15 mouse cellular contexts compared by ENCODE assay signal in genomic region chrX:48191261-48191660, GRCm38 (mm10).
"Had no signal": no experiment of that assay in that cellular context is flagged by ENCODE, and none has a peak within 500 bp of the region (broad histone marks: within the 10 kb centered on the region; RNA-seq: fewer than 3 reads in every experiment).

No protein-coding gene starts in this region.

- H3K4me1 ChIP-seq: limb, embryonic 15.5 days; lung, embryonic 15.5 days; midbrain, embryonic 13.5 days; midbrain, embryonic 15.5 days; neural tube, embryonic 12.5 days had no signal

- H3K4me2 ChIP-seq: limb, embryonic 15.5 days; lung, embryonic 15.5 days; midbrain, embryonic 11.5 days; midbrain, embryonic 13.5 days; midbrain, embryonic 15.5 days; neural tube, embryonic 12.5 days had no signal

- H3K27ac ChIP-seq: limb, embryonic 15.5 days; liver, embryonic 14.5 days; lung, embryonic 15.5 days; macrophage; midbrain, embryonic 13.5 days; midbrain, embryonic 15.5 days; neural tube, embryonic 12.5 days had no signal

- DNase-seq: lung, adult 2 months; lung, postnatal 10 days; right cerebral cortex, postnatal 14 days; thymus, adult 18-20 months; thymus, postnatal 14 days; thymus, postnatal 36 days had no signal

- H3K9ac ChIP-seq: limb, embryonic 15.5 days; liver, embryonic 14.5 days; lung, embryonic 15.5 days; midbrain, embryonic 13.5 days; midbrain, embryonic 15.5 days; neural tube, embryonic 12.5 days had no signal

- H3K27me3 ChIP-seq: limb, embryonic 15.5 days; lung, embryonic 15.5 days; midbrain, embryonic 13.5 days; midbrain, embryonic 15.5 days; neural tube, embryonic 12.5 days had no signal

- H3K4me3 ChIP-seq: limb, embryonic 15.5 days; lung, embryonic 15.5 days; megakaryocyte, embryonic 14.5 days; midbrain, embryonic 13.5 days; midbrain, embryonic 15.5 days; neural tube, embryonic 12.5 days had no signal

- H3K9me3 ChIP-seq: limb, embryonic 15.5 days; lung, embryonic 15.5 days; megakaryocyte, embryonic 14.5 days; midbrain, embryonic 13.5 days; midbrain, embryonic 15.5 days; neural tube, embryonic 12.5 days had no signal

- ATAC-seq: midbrain, embryonic 13.5 days; midbrain, embryonic 15.5 days had no signal

- H3K36me3 ChIP-seq: lung, embryonic 15.5 days; midbrain, embryonic 15.5 days had no signal
